Mouse (Mus musculus) thymus, postnatal 4 days (tissue): ENCODE data around the gene Capn15.

ENCODE experiments used
- DNase-seq: peaks from one replicate; pipeline ENCODE4 v3.0.0; 2021

Gene Capn15

GRCm38 (mm10) chr17:25992274-25992673 lies 6.7 kb upstream of the Capn15 start:
- no peak for DNase-seq

DNA sequence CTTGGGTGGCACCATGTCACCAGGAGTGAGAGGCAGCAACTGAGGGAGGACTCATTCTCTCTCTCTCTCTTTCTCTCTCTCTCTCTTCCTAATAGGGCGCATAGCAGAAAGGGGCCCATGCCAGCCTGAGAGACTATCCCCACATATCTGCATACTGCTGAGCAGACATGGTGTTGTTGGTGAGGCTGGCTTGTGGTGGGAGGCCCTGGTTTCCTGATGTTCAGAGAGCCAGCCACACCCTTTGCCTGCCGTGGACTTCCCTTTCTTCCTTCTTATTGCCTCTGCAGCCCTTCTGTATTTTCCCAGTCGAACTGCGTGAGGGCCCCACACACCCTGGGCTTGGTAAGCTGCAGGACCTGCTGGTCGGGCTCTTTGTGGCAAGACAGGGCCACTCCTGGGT lies 4.7 kb upstream of the Capn15 start:
- no peak for DNase-seq

GRCm38 (mm10) chr17:25984556-25985305 lies 865 bp downstream of the Capn15 start:
- no peak for DNase-seq

GRCm38 (mm10) chr17:25984066-25984465 lies 1.5 kb downstream of the Capn15 start:
- DNase-seq = no peak

DNA sequence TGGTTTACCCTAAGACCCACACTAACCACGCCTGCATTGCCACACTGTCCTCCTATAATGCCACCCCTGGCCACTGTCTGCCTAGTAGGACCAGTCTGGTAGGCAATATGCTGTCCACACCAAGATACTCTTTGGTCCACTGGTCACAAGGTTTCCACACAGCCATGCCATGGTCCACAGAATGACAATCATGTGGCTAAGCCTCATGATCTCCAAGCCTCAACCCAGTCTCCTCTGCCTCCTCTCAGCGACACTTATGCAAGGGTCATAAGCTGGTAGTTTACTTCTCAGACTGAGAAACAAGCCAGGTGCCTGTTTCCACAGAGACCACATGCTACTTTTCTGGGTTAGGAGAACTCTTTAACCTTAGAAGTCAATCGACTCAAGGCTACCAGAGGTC lies 2.7 kb downstream of the Capn15 start:
- DNase-seq = no peak

GRCm38 (mm10) chr17:25980854-25981253 lies 4.7 kb downstream of the Capn15 start:
- DNase-seq = no peak

GRCm38 (mm10) chr17:25979829-25980738 lies 5.5 kb downstream of the Capn15 start:
- DNase-seq = no peak

DNA sequence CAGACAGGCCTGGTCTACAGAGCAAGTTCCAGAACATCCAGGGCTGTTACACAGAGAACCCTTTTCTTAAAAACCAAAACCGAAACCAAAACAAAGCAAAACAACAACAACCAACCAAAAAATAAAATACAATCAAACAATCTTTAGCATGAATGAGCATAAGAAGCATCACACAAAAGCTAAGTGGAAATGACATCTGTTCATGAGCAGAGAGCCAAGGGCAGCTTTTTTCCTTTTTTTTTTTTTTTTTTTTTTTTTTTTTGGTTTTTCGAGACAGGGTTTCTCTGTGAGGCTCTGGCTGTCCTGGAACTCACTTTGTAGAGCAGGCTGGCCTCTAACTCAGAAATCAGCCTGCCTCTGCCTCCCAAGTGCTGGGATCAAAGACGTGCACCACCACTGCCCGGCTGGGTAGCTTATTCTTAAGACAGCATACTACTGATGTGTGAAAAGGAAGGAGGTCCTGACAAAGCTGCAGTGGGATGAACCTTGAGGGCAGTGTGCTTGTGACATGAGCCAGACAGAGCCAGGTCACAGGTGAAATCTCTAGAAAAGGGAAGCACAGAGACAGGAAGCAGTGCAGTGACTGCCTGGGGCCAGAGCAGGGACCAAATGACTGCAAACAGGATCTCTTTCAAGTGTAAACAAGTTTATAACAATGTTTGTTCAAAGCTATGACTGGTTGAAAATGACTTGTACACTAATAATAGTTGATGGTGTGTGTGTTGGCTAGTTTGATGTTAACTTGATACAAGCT lies 14.5 kb downstream of the Capn15 start:
- DNase-seq = no peak

DNA sequence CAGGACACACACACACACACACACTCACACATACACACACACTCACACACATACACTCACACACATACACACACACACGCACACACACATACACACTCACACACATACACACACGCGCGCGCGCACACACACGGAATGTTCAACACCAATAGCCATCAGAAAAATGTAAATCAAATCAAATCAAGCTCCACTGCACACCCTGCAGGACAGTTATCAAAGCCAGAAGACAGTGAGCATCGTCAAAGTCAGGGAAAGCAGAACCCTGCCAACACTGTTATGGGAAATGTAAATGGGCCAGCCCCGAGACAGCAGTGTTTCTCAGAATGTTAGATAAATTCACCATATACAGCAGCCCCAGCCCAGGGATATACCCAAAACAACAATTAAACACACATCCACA lies 15.1 kb downstream of the Capn15 start:
- DNase-seq = no peak

GRCm38 (mm10) chr17:25968176-25968575 lies 17.4 kb downstream of the Capn15 start:
- DNase-seq = no peak

GRCm38 (mm10) chr17:25967652-25968051 lies 17.9 kb downstream of the Capn15 start:
- no peak for DNase-seq

DNA sequence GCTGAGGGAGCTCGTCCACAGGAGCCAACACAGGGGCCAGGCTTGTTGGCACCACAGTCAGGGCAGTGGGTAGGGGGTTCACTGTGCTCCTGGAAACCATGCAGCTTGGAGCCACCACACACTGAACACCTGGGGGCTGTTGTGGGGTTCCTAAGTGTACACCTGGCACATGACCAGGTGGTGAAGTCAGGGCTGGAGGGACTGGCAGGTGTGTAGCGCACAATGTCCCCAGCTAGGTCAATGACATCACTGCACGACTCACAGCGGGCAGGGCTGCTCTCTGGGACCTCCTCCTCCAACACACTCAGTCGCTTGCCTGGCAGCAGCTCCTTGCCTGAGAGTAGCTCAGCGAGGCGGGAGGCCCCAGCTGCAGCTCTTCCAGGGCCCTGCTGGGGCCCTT lies 21.3 kb downstream of the Capn15 start:
- DNase-seq = no peak

DNA sequence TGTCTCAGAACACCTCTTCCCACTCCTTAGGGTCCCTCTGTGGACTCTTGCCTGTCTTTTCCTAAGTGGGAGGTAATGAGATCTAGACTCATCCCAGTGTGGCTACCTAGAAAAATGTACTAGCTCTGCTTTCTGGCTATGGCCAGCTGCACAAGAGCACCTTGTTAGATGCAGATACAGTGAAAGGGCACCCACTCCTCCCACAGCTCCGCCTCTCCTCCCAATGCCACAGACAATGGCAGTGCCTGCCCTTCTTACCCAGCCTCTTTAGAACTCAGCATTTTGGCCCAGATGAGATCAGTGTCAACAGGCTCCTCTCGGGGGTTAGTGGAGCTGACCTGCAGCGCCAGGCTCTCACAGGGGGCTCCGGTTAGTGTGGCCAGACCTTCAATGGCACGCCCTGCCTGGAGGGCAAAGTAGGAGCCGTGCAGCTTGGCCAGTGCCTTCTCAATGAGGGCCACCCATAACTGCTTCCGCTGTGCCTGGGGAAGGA lies 23.1 kb downstream of the Capn15 start:
- DNase-seq = no peak

GRCm38 (mm10) chr17:25961566-25961965 lies 24.0 kb downstream of the Capn15 start:
- DNase-seq = no peak

DNA sequence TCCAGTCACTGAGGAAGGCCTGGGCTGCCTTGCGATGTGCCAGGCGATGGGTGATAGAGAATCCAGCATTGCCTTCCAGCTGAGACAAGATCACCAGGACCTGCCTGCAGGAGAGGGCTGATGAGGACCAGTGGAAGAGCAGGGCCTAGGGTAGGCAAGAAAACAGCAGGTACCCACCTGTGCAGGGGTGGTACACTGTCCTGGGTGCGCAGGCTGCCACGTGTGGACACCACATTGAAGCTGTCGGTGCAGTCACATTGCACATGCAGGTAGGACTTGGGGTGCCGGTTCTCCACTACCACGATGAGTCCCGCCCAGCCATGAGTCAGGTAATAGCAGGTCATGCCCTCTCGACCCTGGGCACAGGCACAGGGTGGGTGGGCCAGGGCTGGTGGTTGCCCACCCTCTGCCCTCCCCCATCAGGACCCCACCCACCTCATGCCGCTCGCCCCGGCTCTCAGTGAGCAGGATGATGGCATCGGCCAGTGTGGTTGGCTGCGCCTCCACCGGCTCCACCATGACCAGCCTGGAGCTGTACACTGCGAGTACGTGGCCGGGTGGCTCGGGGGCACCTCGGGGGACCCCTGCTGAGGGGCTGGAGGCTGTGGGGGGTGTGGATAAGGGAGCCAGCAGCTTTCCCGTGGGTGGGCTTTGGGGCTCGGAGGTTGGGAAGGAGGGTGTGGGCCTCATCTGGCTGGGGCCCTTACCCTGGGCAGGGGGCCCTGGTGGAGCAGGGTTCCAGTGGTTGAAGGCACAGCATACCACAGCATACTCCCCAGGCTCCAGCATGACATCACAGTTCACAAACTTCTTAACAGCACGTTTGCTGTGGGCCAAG lies 25.7 kb downstream of the Capn15 start:
- no peak for DNase-seq

GRCm38 (mm10) chr17:25958771-25959494 lies 26.7 kb downstream of the Capn15 start:
- DNase-seq = no peak

DNA sequence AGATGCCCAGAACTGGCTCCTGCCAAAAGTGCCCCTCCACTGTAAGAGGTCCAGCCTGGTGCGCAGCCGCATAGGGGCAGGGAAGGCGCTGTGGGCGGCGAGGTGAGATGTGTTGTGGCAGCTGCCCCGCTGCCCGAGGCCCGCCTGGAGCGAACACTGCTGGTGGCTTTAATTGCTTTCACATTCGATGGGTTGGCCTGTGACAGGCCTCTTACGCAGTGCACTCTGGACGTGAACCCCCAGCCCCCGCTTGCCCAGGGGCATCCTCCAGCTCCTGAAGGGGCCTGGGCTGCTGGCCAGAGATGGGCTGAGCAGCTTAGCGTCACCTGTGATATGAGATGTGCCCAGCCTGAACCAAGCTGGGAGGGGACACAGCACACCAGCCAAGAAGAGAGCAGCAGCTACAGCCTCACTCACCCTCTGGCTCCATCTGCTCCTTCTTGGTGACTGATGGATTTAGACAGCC lies 28.0 kb downstream of the Capn15 start:
- no peak for DNase-seq

DNA sequence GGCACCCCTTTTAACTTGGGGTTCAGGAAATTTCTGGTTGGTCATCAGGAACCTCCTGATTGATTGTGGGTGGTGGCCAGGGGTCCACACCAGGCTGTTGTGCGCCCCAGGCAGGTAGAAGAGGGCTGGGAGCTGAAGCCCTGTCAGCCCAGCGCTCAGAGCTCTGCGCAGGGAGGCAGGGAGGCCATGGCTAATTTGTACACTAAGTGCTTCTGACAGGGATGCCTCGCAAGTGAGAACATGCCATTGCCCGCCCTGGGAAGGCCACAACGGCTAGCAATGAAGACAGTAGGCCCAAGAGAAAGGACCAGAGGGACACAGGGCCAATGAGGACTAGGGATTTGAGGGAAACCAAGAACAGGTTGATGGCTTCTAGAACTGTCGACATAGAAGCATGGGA lies 29.0 kb downstream of the Capn15 start:
- DNase-seq = no peak

- no peak for DNase-seq
Observed at GRCm38 (mm10) chr17:25956201-25956600, 29.4 kb downstream of the Capn15 start.

DNA sequence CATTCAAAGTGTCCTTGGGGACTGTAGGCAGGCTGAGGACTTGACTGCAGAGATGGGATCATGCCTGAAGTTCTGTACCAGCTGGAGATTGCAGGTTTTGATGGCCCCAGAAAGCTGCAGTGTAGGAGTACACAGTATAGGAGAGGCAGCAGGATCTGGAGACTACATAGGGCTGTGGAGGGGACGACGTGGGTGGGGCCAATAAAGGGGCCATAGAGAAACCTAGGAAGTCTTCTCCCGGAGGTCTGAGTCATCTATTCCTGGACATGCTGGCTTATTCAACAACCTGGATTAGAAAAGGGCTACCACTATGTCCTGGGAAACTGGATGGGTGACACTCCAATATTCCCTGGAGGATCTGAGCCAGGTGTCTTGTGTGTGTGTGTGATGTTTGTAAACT lies 29.9 kb downstream of the Capn15 start:
- DNase-seq = no peak

GRCm38 (mm10) chr17:25954671-25955070 lies 30.9 kb downstream of the Capn15 start:
- DNase-seq = no peak
